ENCODE assay signal across 8 mouse cellular contexts in genomic region chr6:92743605-92744004, GRCm38 (mm10). TPM values are rescaled to one million over a fixed set of nuclear protein-coding genes. Genes with fewer than 3 reads are reported as not detected.
DNase-seq lines count a peak whose midpoint lies in the region; ATAC-seq lines count a peak whose summit lies in the region.

No protein-coding gene starts in this region.

- H3K27ac ChIP-seq in intestine, embryonic 14.5 days (ENCODE audit: low read depth): no peak overlapping the region
- H3K27ac ChIP-seq in midbrain, embryonic 10.5 days (replicated peaks): no peak overlapping the region
- no peak overlapping the region for H3K27ac ChIP-seq in stomach, embryonic 15.5 days

- no peak for ATAC-seq in intestine, embryonic 14.5 days (replicated peaks; ENCODE audit: low FRiP score, low TSS enrichment, low read depth)
- no peak for ATAC-seq in stomach, embryonic 15.5 days (ENCODE audit: insufficient read depth, low FRiP score, low read depth)

- H3K27me3 ChIP-seq in intestine, embryonic 14.5 days (replicated peaks; ENCODE audit: control insufficient read depth, insufficient read depth, low read length): no peaks in the 10 kb centered on the region
- no peaks in the 10 kb centered on the region for H3K27me3 ChIP-seq in midbrain, embryonic 10.5 days (ENCODE audit: low read depth, poor library complexity, severe bottlenecking)
- no peaks in the 10 kb centered on the region for H3K27me3 ChIP-seq in stomach, embryonic 15.5 days (replicated peaks)

- no peaks in the 10 kb centered on the region for H3K36me3 ChIP-seq in intestine, embryonic 14.5 days (ENCODE audit: control insufficient read depth, insufficient read depth, low read length)
- no peaks in the 10 kb centered on the region for H3K36me3 ChIP-seq in midbrain, embryonic 10.5 days
- no peaks in the 10 kb centered on the region for H3K36me3 ChIP-seq in stomach, embryonic 15.5 days

- H3K4me1 ChIP-seq in intestine, embryonic 14.5 days (replicated peaks; ENCODE audit: control insufficient read depth, insufficient read depth, low read length): 0 out of 2 replicates have a peak, but pooled peaks cover 2% of the 10 kb centered on the region
- 0 out of 2 replicates have a peak, but pooled peaks cover 2% of the 10 kb centered on the region for H3K4me1 ChIP-seq in midbrain, embryonic 10.5 days
- no peaks in the 10 kb centered on the region for H3K4me1 ChIP-seq in stomach, embryonic 15.5 days

- peak overlapping the region; percentile 30; the same call in 1 of the 2 replicates for H3K4me2 ChIP-seq in intestine, embryonic 14.5 days (ENCODE audit: low read length)
- H3K4me2 ChIP-seq in stomach, embryonic 15.5 days: peak overlapping the region; percentile 25; the same call in 1 of the 2 replicates

- H3K4me3 ChIP-seq in intestine, embryonic 14.5 days (ENCODE audit: low read depth, low read length): 0 out of 2 replicates have a peak overlapping the region, but pooled peaks have one; percentile 1
- H3K4me3 ChIP-seq in midbrain, embryonic 10.5 days: no peak overlapping the region
- no peak overlapping the region for H3K4me3 ChIP-seq in stomach, embryonic 15.5 days (replicated peaks)

- no peaks in the 10 kb centered on the region for H3K9me3 ChIP-seq in intestine, embryonic 14.5 days (ENCODE audit: control insufficient read depth, low read length)
- H3K9me3 ChIP-seq in midbrain, embryonic 10.5 days (replicated peaks): no peaks in the 10 kb centered on the region
- no peaks in the 10 kb centered on the region for H3K9me3 ChIP-seq in stomach, embryonic 15.5 days

- peak; percentile 31 for DNase-seq in gastrocnemius, adult 18-20 months (ENCODE audit: low spot score)
- DNase-seq in gastrocnemius, postnatal 25 days: no peak
- DNase-seq in cerebellum, postnatal 25 days: peak; percentile 30 to 69
- DNase-seq in frontal cortex, postnatal 14 days (ENCODE audit: low spot score in 2 of 2): peak; percentile 70 to 84
- peak; percentile 84 for DNase-seq in intestine, embryonic 14.5 days (ENCODE audit: low spot score)
- peak; percentile 90 to 91 for DNase-seq in left cerebral cortex, adult 18-20 months (ENCODE audit: low spot score in 2 of 2)
- peak; percentile 53 for DNase-seq in midbrain, embryonic 10.5 days (ENCODE audit: low spot score)

- WGBS in intestine, embryonic 14.5 days: 13% methylated on average over 11 of the region's 11 CpGs
- WGBS in midbrain, embryonic 10.5 days: 20% methylated on average over 11 of the region's 11 CpGs
- WGBS in stomach, embryonic 15.5 days: 9% methylated on average over 11 of the region's 11 CpGs

- H3K9ac ChIP-seq in intestine, embryonic 14.5 days (ENCODE audit: low read length): no peak overlapping the region
- H3K9ac ChIP-seq in stomach, embryonic 15.5 days: no peak overlapping the region

RNA-seq across cellular contexts. Expression of gene Prickle2, which starts 37.6 kb away (rescaled TPM):
- 1 to 10 TPM; 1.1 to 1.6 TPM for total RNA-seq in gastrocnemius, adult 18-20 months (2021)
- total RNA-seq in gastrocnemius, postnatal 25 days (2021): 1 to 10 TPM; 1.8 to 2.4 TPM
- 13.1 and 15.5 TPM in 2 replicates for polyA plus RNA-seq in intestine, embryonic 14.5 days (2014; fragmentation: Nextera tagmentation; extraction: Ambion mirVana)
- 100 to 1,000 TPM; 162 to 170 TPM for total RNA-seq in left cerebral cortex, adult 18-20 months (2021)
- polyA plus RNA-seq in midbrain, embryonic 10.5 days (2016; fragmentation: Nextera tagmentation; extraction: Ambion mirVana): 3.0 and 5.7 TPM in 2 replicates
- 7.7 and 8.5 TPM in 2 replicates for polyA plus RNA-seq in stomach, embryonic 15.5 days (2015; fragmentation: Nextera tagmentation; extraction: Ambion mirVana)

Comparison
In these comparisons a context has a peak if more than half of its experiments do, and no peak if none do; other contexts are left out.
1. RNA of gene Prickle2, which starts 37.6 kb away (total RNA-seq): 162 to 170 TPM in left cerebral cortex, adult 18-20 months; 1.8 to 2.4 TPM in gastrocnemius, postnatal 25 days and 1.1 to 1.6 TPM in gastrocnemius, adult 18-20 months; every median in the first group is over 10 times any median in the second.